12 mouse cellular contexts compared by ENCODE assay signal in genomic region chr11:51884092-51884491, GRCm38 (mm10). TPM values are rescaled to one million over a fixed set of nuclear protein-coding genes. Genes with fewer than 3 reads are reported as not detected.
DNase-seq lines count a peak whose midpoint lies in the region; ATAC-seq and TF ChIP-seq lines count a peak whose summit lies in the region.
"Had no signal": no experiment of that assay in that cellular context is flagged by ENCODE, and none has a peak within 500 bp of the region (broad histone marks: within the 10 kb centered on the region; RNA-seq: fewer than 3 reads in every experiment).

No protein-coding gene starts in this region.

- no peak for TF ChIP-seq CTCF in lung, adult 2 months (IDR thresholded peaks at IDR 0.05; ENCODE audit: insufficient read depth, low read length)
- no peak for TF ChIP-seq CTCF in small intestine, adult 2 months (IDR thresholded peaks at IDR 0.05; ENCODE audit: extremely low read depth, insufficient read length, insufficient replicate concordance, low read depth, low read length)
- TF ChIP-seq CTCF in left cerebral cortex, adult 2 months (IDR thresholded peaks at IDR 0.05) = no peak

- no peaks in the 10 kb centered on the region for H3K36me3 ChIP-seq in heart, embryonic 10.5 days
- H3K36me3 ChIP-seq in lung, embryonic 15.5 days = no peaks in the 10 kb centered on the region
- H3K36me3 ChIP-seq in embryonic facial prominence, embryonic 15.5 days = no peaks in the 10 kb centered on the region
- H3K36me3 ChIP-seq in small intestine, adult 2 months (ENCODE audit: control insufficient read depth, insufficient read depth, low read length) = no peaks in the 10 kb centered on the region
- H3K36me3 ChIP-seq: midbrain, embryonic 10.5 days; neural tube, embryonic 13.5 days had no signal

- no peaks in the 10 kb centered on the region for H3K27me3 ChIP-seq in heart, embryonic 10.5 days (ENCODE audit: insufficient read depth, poor library complexity, severe bottlenecking)
- no peaks in the 10 kb centered on the region for H3K27me3 ChIP-seq in lung, embryonic 15.5 days
- H3K27me3 ChIP-seq in embryonic facial prominence, embryonic 15.5 days = no peaks in the 10 kb centered on the region
- H3K27me3 ChIP-seq in small intestine, adult 2 months (ENCODE audit: control insufficient read depth, insufficient read depth, low read length) = no peaks in the 10 kb centered on the region
- H3K27me3 ChIP-seq: neural tube, embryonic 13.5 days; Patski had no signal

- no peak overlapping the region; the same call in 1 of the 2 replicates for H3K4me2 ChIP-seq in lung, embryonic 15.5 days
- H3K4me2 ChIP-seq in embryonic facial prominence, embryonic 15.5 days (replicated peaks) = no peak overlapping the region
- H3K4me2 ChIP-seq: neural tube, embryonic 13.5 days had no signal

- ATAC-seq in lung, embryonic 15.5 days (ENCODE audit: borderline replicate concordance, extremely low read depth, low FRiP score, low TSS enrichment) = no peak; the same call in 1 of the 2 replicates
- 0 out of 2 replicates have a peak, but pooled peaks have one; percentile 11 for ATAC-seq in embryonic facial prominence, embryonic 15.5 days (ENCODE audit: insufficient number of reproducible peaks, low FRiP score, low TSS enrichment, low read depth)
- ATAC-seq: Patski had no signal

- peaks cover 17% of the 10 kb centered on the region for H3K4me1 ChIP-seq in heart, embryonic 10.5 days
- H3K4me1 ChIP-seq in lung, embryonic 15.5 days = peaks cover 15% of the 10 kb centered on the region
- peaks cover 11% of the 10 kb centered on the region; the same call in 1 of the 2 replicates for H3K4me1 ChIP-seq in lung, adult 2 months (ENCODE audit: control insufficient read depth, insufficient read depth, low read length)
- H3K4me1 ChIP-seq in embryonic facial prominence, embryonic 15.5 days = peaks cover 11% of the 10 kb centered on the region
- H3K4me1 ChIP-seq in small intestine, adult 2 months (ENCODE audit: control insufficient read depth, insufficient read depth, insufficient read length, low read length) = peaks cover 22% of the 10 kb centered on the region; the same call in 1 of the 2 replicates
- H3K4me1 ChIP-seq: midbrain, embryonic 10.5 days had no signal

- no peak overlapping the region for H3K9ac ChIP-seq in lung, embryonic 15.5 days
- H3K9ac ChIP-seq in embryonic facial prominence, embryonic 15.5 days = no peak overlapping the region
- H3K9ac ChIP-seq: neural tube, embryonic 13.5 days had no signal

- intact Hi-C loops in left cerebral cortex, adult 2 months (cut with DNase I) = no loop called here

- WGBS in heart, embryonic 10.5 days = 56% methylated on average over 1 of the region's 1 CpGs
- WGBS in lung, embryonic 15.5 days = 15% methylated on average over 1 of the region's 1 CpGs
- WGBS in lung, adult 2 months = 28% methylated on average over 1 of the region's 1 CpGs
- WGBS in embryonic facial prominence, embryonic 15.5 days = 48% methylated on average over 1 of the region's 1 CpGs
- WGBS in small intestine, adult 2 months = 9% methylated on average over 1 of the region's 1 CpGs

- no peak overlapping the region for H3K4me3 ChIP-seq in heart, embryonic 10.5 days
- no peak overlapping the region for H3K4me3 ChIP-seq in lung, embryonic 15.5 days
- H3K4me3 ChIP-seq in lung, adult 2 months (replicated peaks; ENCODE audit: extremely low read depth, low read depth, low read length) = no peak overlapping the region
- no peak overlapping the region for H3K4me3 ChIP-seq in embryonic facial prominence, embryonic 15.5 days (replicated peaks)
- H3K4me3 ChIP-seq in small intestine, adult 2 months (ENCODE audit: low read depth, low read length) = no peak overlapping the region
- H3K4me3 ChIP-seq in left cerebral cortex, adult 2 months = no peak overlapping the region
- H3K4me3 ChIP-seq: midbrain, embryonic 10.5 days; neural tube, embryonic 13.5 days had no signal

- no peak for DNase-seq in heart, embryonic 10.5 days (ENCODE audit: low spot score)
- DNase-seq in heart, adult 9 months (ENCODE audit: low spot score in 2 of 2) = no peak
- no peak for DNase-seq in lung, adult 2 months
- no peak for DNase-seq in left cerebral cortex, adult 2 months (ENCODE audit: extremely low spot score in 1 of 2, low spot score in 2 of 2)
- no peak for DNase-seq in layer of hippocampus, adult 9-10 months (ENCODE audit: low spot score)
- DNase-seq: gastrocnemius, postnatal 36 days had no signal

- TF ChIP-seq POLR2A in lung, adult 2 months (IDR thresholded peaks at IDR 0.05; ENCODE audit: borderline replicate concordance, extremely low read depth, low read depth, low read length) = no peak
- no peak for TF ChIP-seq POLR2A in small intestine, adult 2 months (IDR thresholded peaks at IDR 0.05; ENCODE audit: low read depth, low read length)

- H3K9me3 ChIP-seq in heart, embryonic 10.5 days = no peaks in the 10 kb centered on the region; the same call in 1 of the 2 replicates
- H3K9me3 ChIP-seq in lung, embryonic 15.5 days = no peaks in the 10 kb centered on the region
- H3K9me3 ChIP-seq in embryonic facial prominence, embryonic 15.5 days (replicated peaks) = no peaks in the 10 kb centered on the region
- H3K9me3 ChIP-seq: neural tube, embryonic 13.5 days had no signal

- 0 out of 2 replicates have a peak overlapping the region, but pooled peaks have one; percentile 42 for H3K27ac ChIP-seq in heart, embryonic 10.5 days
- H3K27ac ChIP-seq in lung, embryonic 15.5 days = peak overlapping the region; percentile 85
- H3K27ac ChIP-seq in embryonic facial prominence, embryonic 15.5 days (replicated peaks) = no peak overlapping the region
- H3K27ac ChIP-seq in small intestine, adult 2 months (ENCODE audit: insufficient read depth, low read depth, low read length) = peak overlapping the region; percentile 55
- H3K27ac ChIP-seq in left cerebral cortex, adult 2 months = no peak overlapping the region
- H3K27ac ChIP-seq: midbrain, embryonic 10.5 days; neural tube, embryonic 13.5 days had no signal

RNA-seq across cellular contexts. Expression of gene Jade2, which starts 26.6 kb away (rescaled TPM):
- polyA plus RNA-seq in heart, embryonic 10.5 days (2016; fragmentation: Nextera tagmentation; extraction: Ambion mirVana) = 0.73 and 0.82 TPM in 2 replicates
- 2.3 and 2.4 TPM in 2 replicates for polyA plus RNA-seq in lung, embryonic 15.5 days (2015; fragmentation: Nextera tagmentation; extraction: Ambion mirVana)
- 23.6 and 33.3 TPM in 2 replicates for polyA plus RNA-seq in lung, adult 2 months (2012; rRNA removed)
- 2.5 and 2.6 TPM in 2 replicates for polyA plus RNA-seq in embryonic facial prominence, embryonic 15.5 days (2015; fragmentation: Nextera tagmentation; extraction: Ambion mirVana)
- polyA plus RNA-seq in small intestine, adult 2 months (2012; rRNA removed) = 3.2 and 6.3 TPM in 2 replicates
- 10 to 100 TPM; 49.6 to 60.3 TPM for total RNA-seq in left cerebral cortex, adult 2 months (2021)

Comparison
In these comparisons a context has a peak if more than half of its experiments do, and no peak if none do; other contexts are left out.
1. H3K27ac ChIP-seq: peak in heart, embryonic 10.5 days (single experiment), lung, embryonic 15.5 days (single experiment) and small intestine, adult 2 months (single experiment); none in embryonic facial prominence, embryonic 15.5 days (single experiment) and left cerebral cortex, adult 2 months (single experiment).